Mouse (Mus musculus): Measurements from ENCODE around the gene Nos3.

The Nos3 gene

DNA sequence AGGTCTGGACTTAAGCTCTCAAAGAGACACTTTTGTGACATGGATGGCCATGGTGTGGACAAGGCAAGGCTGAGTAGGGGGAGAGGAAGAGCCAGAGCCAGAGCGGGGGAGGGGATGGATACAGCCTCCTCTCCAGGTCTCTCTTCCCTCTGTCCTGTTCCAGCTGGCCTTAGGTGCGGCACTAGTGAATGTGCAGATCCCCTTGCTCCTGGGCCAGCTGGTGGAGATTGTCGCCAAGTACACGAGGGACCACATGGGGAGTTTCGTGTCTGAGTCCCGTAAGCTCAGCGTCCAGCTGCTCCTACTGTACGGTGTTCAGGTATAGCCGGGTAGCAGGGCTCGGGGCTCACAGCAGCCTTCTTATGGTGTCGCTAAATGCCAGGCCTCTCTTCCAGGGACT lies 35.8 kb downstream of the Nos3 start:
- DNase-seq (ENCODE audit: low read depth) = no peak

GRCm38 (mm10) chr5:24400911-24401605 lies 36.4 kb downstream of the Nos3 start:
- no peak for DNase-seq (ENCODE audit: low read depth)

- DNase-seq (ENCODE audit: low read depth) = no peak
Observed at GRCm38 (mm10) chr5:24401969-24402368, 37.4 kb downstream of the Nos3 start.

- no peak for DNase-seq (ENCODE audit: low read depth)
Observed at GRCm38 (mm10) chr5:24404594-24405360, 40.2 kb downstream of the Nos3 start.

DNA sequence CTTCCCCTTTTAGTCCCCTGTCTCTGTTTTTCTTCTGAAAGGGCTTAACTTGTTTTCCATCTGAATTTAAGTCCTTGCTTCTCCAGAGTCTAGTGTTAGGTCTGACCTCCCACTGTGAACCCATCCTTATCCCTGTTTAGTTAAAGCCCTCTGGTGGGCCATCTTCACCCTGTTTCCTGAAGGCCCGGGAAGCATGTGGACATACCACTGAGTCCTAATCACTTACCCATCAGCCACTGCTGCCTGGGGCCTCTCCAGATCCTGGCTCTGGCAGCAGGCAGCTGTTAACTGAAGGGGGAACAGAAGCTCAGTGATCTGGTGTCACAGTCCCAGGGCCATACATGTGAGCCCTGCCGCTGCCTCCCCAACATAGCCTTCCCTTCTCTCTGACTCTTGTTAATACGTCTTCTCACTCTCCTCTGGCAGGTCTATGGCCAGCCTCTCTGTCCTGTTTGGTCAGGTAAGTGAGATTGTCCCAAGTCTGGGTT lies 40.8 kb downstream of the Nos3 start:
- no peak for DNase-seq (ENCODE audit: low read depth)

DNA sequence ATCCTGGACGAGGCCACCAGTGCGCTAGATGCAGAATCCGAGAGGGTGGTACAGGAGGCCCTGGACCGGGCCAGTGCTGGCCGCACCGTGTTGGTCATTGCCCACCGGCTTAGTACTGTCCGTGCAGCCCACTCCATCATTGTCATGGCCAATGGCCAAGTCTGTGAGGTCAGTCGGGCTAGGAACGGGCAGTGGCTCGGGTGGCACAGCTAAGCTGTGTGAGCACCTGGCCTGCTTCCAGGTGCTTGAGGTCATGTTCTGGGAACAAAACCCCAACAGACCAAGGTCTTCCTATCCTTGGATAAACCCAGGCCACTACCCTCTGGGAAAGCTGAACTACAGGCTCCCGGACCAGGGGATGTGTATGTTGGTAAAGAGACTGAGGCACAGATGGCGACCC lies 44.0 kb downstream of the Nos3 start:
- DNase-seq (ENCODE audit: low read depth) = no peak

DNA sequence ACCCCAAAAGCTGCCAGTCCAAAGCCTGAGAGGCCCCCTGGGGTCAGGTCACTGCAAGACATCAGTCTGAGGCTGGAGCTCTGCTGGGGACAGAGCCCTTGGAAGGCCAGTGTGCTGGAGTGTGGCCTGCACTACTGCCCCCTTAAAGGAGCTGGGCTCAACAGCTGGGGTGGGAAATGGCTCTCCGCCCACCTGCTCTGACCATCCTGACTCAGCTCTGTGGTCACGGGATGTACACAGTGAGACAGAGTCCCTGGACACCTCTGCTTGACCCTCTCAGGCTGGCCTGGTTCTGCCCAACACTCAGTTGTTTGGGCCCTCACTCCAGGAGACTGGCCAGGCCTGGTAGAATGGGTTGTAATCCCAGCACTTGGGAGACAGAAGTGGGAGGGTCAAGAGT lies 44.9 kb downstream of the Nos3 start:
- DNase-seq (ENCODE audit: low read depth) = no peak

DNA sequence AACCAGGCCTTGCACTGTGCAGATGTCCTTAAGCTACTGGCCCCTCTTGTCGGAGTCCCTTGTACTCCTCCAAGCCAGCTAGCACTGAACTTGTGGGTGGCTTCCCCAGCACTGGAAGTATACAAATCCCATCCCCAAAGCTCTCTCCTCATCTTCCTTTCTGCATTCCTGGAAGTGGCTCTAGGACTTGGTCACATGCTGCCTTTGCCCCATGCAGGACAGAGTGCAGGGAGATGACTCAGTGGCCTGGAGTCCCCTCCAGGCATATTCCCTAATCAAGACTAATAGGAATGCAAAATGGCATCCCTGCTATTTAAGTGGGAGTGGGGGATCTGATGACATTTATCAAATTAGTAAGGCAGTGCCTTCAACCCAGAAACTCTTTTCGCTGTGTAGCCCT lies 47.5 kb downstream of the Nos3 start:
- no peak for DNase-seq (ENCODE audit: low read depth)

DNA sequence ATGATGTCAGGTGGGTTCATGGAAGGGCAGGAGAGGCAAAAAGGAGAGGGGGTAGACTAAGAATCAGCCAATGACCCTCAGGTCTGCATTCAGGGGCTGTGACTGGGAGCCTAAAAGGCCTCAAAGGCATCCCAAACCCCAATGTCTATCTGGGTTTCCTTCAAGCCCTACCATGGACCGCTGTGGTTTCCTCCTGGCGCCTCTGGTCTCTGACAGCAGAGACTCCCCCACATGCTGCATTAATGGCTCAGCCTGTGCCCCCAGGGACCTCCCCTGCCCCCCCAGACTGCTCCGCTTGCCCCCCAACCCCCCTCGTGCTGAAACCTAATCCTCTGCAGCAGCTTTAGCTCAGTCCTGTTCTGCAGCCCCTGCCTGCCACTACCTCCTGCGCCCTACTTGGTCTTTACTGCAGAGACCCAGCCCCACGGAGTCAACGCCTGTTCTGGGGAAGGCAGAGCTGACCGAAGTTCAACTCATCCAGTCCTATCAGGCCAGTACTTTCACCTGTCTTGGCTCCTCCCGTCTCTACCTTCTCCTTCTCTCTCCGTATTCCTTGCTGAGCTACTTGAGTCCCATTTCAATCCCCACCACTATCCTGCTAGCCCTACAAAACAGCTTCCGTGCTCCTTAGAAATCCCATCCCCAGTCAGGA lies 48.6 kb downstream of the Nos3 start, which contains the start of gene Asic3:
Gene Asic3 (plus strand): TSS at position 351 of the 652 bp plus-strand sequence.
- no peak for DNase-seq (ENCODE audit: low read depth)

DNA sequence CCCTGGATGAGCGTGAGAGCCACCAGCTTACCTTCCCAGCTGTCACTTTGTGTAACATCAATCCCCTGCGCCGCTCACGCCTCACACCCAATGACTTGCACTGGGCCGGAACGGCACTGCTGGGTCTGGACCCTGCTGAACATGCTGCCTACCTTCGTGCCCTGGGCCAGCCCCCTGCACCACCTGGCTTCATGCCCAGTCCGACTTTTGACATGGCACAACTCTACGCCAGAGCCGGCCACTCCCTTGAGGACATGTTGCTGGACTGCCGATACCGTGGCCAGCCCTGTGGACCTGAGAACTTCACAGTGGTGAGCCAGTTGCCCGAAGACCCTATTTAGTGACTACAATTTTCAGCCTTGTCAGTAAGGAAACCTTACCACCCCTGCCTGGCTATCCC lies 49.3 kb downstream of the Nos3 start:
- no peak for DNase-seq (ENCODE audit: low read depth)

GRCm38 (mm10) chr5:24416222-24416736 lies 51.7 kb downstream of the Nos3 start:
- DNase-seq (ENCODE audit: low read depth) = no peak

DNA sequence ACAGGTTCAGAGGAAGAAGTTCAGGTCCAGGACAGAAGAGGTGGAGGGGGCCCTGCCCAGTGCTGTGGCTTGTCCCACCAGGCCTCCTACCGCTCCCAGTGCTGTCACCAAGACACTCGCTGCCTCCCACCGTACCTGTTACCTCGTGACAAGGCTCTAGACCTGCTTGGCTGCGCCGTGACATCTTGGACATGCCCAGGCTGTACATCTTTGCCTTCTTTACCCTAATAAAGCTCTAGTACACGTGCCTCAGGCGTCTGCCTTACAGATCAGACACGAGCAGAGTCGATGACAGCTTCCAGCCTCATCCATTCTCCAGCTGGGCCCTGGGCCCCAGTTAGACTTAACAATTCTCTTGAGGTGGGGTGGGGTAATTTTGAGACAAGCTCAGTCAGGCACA lies 53.0 kb downstream of the Nos3 start:
- DNase-seq (ENCODE audit: low read depth) = no peak

GRCm38 (mm10) chr5:24420381-24420780 lies 55.8 kb downstream of the Nos3 start:
- no peak for DNase-seq (ENCODE audit: low read depth)

- peak; percentile 100 for DNase-seq (ENCODE audit: low read depth)
Observed at GRCm38 (mm10) chr5:24423129-24424003, 58.8 kb downstream of the Nos3 start, which contains the start of the genes Cdk5 and Slc4a2. Cdk5 (minus strand) TSS chr5:24423530. Slc4a2 (plus strand) TSS chr5:24423837.

DNA sequence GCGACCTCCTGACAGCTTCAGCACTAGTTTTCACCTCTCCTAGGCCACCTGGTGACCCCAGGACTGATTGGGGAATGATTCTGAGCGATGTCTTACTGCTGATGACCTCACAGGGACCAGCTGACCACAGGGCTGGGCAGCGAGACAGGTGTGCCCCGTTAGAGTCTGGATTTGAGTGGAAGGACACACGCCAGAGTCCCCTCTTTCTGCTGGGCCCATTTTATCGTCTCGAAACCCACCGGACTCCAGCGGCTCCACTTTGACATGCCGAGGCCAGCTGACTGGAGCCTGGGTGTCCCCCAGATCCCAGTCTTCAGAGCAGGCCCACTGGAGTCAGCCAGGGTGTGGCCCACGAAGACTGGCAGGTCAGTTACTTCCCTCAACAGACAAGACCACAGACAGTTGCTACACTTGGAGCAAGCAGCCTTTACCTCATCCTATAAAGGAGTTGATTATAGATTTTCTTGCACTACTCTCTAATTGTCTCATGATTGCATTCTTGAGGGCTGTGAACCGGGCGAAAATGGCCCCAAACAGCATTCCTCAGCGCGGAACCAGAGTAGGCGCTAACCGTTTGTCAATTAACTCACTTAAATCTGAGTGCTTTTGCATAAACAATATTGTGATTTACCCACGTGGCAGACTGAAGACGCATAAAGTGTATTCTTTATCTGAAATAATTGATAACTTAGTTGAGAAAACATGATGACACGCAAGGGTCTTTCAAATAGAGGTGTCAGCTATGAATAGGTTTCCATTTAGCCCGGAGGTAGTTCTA lies 59.6 kb downstream of the Nos3 start:
- no peak for DNase-seq (ENCODE audit: low read depth)

GRCm38 (mm10) chr5:24424861-24425411 lies 60.3 kb downstream of the Nos3 start:
- no peak for DNase-seq (ENCODE audit: low read depth)

GRCm38 (mm10) chr5:24425421-24426036 lies 60.9 kb downstream of the Nos3 start:
- DNase-seq (ENCODE audit: low read depth) = no peak

- no peak for DNase-seq (ENCODE audit: low read depth)
Observed at GRCm38 (mm10) chr5:24426037-24426432, 61.4 kb downstream of the Nos3 start.

- DNase-seq (ENCODE audit: low read depth) = no peak
Observed at GRCm38 (mm10) chr5:24426556-24427284, 62.1 kb downstream of the Nos3 start.

Data from fibroblast of lung, adult 2 months (primary cell).